Mouse (Mus musculus) brain, embryonic 14.5 days (tissue): ENCODE data around the gene Epb41l2.

Experiments used
- CTCF ChIP-seq: fragments of 200-500 bp; IDR thresholded peaks from 2 replicates; pipeline ENCODE4 v1.5.1; 2012; ENCODE audit warnings: inconsistent platforms, mild to moderate bottlenecking, moderate library complexity, borderline replicate concordance; ENCODE audit not compliant: insufficient read depth, insufficient read length; ENCODE audit errors: extremely low read depth
- POLR2A ChIP-seq: fragments of 200-500 bp; IDR thresholded peaks from 2 replicates; pipeline ENCODE4 v1.6.1; 2012; ENCODE audit warnings: mild to moderate bottlenecking, inconsistent platforms, borderline replicate concordance; ENCODE audit not compliant: poor library complexity, insufficient read depth, insufficient read length, severe bottlenecking; ENCODE audit errors: extremely low read depth

DNA sequence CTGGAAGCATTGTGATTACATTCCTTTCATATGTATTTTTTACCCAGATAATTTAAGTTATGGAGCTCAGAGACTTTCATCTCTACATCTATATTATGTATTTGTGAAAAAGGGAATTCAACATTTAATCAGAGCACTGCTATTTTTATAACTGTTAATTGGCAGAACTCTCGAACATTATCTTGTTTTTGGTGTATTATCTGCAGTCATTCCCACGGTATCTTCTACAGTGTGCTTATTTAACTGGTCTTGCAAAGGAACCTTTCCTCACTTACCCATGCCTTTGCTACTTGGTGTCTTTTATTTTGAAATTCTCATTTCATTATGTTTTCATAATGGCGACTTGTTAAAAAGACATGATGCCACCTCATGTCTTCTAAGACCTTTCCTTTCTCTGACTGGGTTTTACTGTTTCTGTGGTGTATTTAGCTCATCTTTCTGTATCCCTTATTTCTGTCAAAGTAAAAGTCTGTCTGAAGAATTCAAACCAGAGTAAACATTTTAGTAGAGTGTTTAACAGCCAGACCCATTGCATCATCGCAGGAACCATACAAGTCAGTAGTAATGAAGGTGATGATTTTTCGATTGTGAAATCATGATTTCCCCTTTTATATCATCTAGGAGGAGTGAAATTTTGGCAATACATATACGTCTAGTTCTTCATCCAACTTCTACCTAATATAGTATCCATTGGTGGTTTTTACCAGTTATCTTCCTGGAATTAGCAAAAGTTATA is 21.3 kb downstream of the Epb41l2 start:
- TF ChIP-seq CTCF (no peak), POLR2A (no peak)
